Mouse (Mus musculus) lung, postnatal 36 days (tissue): ENCODE measurements around the gene Mrtfa.

Experiments
- DNase-seq: peaks from one replicate; pipeline ENCODE4 v3.0.0; 2022; ENCODE audit warnings: mixed read lengths

Gene Mrtfa

DNA sequence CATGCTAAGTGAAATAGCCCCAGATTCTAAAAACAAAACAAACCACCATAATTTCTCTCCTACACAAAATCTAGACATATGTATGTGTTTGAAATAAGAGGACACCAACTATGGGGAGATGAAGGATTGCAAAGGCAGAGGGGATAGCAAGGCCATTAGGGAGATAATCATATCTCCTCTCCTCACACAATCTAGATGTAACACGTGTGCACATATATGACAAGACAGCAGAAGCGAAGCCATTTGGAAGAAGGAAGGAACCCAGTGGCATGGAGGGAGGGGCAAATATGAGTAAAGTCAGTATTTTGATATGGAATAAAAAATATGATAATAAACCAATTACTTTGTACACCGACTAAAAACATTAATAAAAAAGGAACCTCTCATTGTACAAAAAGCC, 91.9 kb downstream of the Mrtfa start:
- no peak for DNase-seq

DNA sequence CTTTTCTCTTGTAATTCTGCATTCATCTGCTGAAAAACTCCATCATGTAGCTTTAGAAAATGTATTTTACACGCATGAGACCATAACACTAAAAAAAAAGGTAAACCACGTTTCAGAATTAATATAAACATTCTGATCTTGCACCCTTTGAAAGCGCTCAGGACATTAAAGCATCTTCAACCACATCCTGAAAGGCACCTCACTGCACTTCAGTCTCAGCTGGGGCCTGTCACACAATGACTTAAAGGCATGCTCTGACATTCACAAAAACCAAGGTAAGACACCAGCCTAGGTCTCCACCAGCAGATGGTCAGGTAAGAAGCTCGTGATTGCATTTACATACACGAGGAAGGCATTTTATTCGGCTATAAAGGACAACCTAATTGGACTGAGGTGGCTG, 92.7 kb downstream of the Mrtfa start:
- no peak for DNase-seq

DNA sequence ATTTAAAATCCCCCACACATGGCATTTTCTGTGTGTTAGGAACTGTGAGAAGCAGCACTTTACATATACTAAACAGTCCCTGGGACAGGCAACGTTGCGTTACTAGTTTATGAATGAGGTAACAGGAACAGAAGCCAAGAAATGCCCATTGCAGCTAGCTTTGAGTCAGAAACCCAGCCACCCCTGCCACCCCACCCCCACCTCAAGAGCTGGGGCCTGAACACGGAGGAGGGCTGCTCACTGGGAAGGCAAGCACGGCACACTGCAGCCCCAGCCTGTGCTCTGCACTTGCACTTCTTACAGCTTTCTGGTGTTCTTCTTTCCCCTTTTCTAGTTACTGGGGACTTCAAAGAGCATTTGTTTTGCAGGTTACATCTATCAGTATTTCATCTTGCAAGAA, 93.1 kb downstream of the Mrtfa start:
- peak; percentile 40 for DNase-seq

DNA sequence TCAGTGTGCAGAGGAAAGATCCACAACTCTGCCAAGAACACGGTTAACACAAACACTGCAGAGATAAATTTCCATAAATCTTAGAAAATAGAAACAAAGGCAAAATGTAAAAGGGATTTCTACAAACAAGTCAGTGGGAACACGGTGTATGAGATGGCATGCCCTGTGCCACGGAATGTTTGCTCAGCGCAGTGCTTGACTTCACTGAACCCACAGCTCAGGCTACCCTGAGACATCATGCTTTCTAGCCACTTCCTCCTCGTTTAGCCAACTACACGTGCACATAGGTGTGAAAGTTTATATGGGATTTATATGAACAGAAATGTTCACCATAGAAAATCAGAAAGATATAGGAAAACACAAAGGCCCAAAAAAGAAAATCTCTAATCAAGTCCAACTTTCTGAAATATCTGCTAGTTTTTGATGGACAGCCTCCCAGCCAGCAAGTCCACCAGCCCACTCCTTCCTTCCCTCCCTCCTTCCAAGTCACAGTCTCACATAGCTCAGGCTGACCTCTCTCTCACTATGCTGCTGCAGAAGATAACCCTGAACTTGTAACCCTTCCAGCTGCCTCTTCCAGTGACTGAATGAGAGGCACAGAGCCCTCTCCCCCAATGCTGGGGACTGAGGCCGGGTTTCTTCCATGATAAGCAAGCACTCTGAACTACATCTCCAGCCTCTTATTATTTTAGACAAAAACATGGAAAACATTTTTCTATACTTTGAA, 94.1 kb downstream of the Mrtfa start:
- DNase-seq, result peak; percentile 34

DNA sequence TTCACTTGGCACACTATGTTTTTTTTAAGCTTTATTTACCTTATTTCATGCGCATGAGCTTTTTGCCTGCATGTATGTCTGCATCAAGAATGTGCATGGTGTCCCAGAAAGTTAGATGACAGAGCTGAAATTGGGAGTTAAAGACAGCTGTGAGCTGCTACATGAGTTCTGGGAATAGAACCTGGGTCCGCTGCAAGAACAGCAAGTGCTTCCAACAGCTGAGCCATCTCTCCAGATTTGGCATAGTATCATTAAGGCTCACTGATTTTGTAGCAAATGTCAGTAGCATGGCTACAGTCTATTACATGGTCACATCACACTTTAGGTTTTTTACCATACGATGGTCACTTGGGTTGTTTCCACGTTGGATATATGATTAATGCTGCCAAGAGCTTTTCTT, 97.5 kb downstream of the Mrtfa start:
- no peak for DNase-seq

DNA sequence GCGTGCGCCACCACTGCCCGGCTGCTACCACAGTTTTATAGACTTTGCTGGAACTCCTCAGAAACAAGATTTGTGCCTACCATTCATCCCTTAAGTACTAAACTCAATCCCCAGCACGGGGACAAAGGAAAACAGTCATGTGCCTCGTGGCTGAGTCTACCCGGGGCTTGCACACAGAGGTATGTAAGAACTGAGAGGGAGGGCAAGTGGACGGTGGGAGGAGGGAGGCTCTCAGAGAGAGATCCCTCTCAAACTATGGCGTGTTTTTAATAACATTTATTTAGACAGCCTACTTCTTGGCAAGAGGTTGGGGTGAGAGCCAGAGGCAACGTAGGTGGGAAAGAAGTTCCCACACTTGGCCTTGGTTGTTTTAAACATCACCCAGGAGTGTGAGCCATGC, 98.8 kb downstream of the Mrtfa start:
- peak; percentile 19 for DNase-seq

DNA sequence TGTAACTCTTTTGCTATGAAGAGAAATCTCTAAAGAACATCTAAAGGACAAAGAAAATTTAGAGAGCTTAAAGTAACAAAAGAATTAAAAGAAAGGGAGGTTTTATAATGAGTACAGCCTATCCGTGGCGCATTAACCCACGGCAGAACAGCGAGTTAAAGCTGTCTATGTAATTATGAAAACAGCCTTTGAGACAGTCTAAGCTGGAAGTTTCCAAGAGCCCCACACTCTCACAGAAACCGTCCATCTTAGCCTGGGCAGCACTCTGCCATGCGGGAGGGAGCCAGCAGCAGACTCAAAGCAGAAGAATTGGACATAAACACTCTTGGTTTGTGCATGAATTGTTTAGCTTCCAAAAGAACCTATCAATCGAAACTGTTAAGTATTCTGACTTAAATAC, 103.0 kb downstream of the Mrtfa start:
- no peak for DNase-seq

DNA sequence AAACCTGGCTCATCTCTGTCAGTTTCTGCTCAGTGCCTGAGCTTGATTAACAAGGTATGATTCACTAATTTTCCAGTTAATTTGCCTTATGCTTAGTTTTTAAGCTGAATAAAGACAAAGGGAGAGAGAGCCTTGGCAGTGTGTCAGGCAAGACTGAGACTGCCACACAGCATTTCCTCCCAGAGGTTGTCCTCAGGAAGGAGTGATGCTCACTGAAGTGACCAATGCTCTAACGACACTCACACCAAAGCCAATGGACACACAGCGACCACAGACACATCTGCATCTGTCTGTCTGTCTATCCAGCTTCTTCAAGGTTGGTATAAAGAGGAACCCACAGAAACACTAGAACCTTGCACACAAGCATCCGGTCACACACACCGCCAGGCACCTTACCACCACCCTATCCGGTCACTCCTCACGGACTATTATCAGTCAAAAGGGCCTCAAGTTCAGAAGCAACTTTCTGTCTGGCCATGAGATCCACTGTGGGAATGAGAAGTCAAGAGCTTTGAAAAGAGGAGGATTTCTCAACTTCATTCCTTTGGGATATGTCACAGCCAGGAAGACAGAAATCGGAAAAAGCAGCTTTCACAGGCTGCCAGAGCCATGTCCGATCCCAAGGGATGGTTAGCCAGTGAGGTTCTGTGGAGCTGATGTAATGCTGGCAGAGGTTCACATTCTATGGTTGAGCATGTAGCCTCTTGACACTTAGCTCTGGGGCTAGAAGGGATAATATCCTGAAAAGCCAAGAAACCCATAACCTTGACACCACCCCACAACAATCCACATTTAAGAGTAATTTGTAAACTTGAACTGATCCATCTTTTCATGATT, 103.7 kb downstream of the Mrtfa start:
- DNase-seq, result peak; percentile 65

DNA sequence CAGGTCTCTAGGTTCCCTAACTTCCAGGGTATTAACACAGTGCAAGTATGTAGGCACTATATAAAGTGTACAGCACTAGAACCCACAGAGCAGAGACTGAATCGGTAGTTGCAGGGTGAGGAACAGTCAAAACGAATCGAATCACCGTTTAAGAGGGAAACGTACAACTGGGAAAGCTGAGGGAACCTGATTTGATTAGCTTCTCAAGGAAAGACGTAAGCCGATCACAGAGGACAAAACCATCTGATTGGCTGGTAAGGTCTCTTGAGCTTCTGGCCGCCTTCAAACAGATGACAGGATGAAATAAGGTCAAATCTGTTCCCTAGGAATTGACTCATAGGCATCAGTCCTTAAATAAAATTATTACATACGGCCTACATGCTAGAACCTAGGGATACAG, 106.7 kb downstream of the Mrtfa start:
- DNase-seq, result no peak

DNA sequence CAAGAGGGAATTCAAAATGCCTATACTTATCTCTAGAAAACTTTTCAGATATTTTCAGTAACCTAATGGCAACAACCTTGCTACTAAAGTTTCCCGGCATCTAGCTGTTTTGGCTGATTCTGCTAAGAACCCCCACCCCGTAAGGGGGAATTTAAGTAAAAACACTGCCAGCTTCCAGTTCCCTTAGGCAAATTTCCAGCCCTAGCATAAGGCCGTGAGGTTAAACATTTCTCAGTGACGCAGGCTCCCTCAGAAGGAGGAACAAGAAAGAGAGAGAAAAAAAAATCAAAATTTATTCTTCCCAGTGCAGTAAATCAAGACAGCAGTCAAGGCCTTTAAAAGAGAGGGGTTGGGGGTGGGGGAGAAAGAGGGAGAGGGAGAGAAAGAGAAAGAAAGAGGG, 107.3 kb downstream of the Mrtfa start:
- DNase-seq, result peak; percentile 26

DNA sequence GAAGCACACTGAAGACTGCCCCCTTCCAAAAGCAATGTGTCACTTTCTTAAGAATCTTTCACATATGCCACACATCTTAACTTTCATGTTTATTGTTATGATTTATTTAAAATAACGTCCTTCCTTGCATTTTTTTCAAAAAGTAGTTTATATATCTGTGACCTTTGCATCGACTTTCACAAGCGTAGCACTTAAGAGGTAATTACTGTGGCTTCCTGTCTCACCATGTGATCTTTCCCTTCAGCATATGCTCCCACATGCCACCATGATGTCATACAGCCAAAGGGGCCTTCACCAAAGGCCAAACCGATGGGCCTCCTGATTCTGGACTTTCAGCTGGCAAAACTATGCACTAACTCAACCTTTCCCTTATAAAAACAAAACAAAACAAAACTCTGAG, 109.3 kb downstream of the Mrtfa start:
- DNase-seq, result peak; percentile 21

DNA sequence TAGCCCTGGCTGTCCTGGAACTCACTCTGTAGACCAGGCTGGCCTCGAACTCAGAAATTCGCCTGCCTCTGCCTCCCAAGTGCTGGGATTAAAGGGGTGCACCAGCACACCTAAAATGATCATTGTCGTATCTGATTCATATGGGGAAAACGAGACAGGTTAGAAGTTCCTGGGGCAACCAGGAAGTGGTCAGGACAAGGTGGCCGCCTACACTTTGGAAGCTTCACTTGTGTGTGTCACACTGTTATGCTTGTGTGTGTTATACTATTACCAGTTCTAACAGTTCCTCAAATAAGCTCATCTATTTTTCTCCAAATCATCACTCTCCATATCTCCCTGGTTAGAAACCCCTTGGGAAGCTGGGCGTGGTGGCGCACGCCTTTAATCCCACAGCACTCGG, 110.2 kb downstream of the Mrtfa start:
- no peak for DNase-seq

DNA sequence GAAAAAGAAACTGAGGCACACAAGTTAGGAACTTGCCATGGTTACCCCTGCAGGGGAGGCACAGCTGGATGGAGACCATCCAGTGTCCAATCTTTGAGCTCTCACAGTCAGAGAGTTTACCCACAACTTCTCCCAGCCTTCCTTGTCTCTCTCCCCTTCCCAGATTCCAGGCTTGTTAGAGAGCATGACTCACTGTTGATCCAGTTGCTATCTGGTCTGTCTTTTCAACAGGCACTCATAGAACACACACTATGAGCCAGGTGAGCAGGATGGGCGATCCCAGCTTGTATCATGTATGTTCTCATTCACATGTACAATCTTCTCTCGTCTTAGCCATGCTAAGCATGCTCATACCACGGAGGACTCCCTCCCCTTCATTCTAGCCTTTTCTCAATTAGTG, 111.3 kb downstream of the Mrtfa start:
- DNase-seq, result no peak

DNA sequence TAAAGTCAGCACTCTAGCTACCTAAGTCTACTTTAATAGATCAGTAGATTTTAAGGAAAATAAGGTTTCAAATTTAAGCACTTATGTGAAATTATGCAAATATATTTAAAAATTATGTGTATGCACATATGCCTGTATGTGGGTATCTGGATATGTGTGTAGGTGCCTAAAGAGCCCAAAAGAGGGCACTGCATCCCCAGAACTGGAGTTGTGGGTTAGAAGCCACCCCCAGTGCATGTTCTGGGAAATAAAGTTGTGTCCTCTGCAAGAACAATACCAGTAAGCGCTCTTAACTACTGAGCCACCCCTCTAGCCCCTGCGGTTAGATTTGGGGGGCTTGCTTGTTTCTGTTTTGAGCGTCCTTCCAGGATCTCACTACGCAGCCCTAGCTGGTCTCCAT, 113.0 kb downstream of the Mrtfa start:
- peak; percentile 52 for DNase-seq

DNA sequence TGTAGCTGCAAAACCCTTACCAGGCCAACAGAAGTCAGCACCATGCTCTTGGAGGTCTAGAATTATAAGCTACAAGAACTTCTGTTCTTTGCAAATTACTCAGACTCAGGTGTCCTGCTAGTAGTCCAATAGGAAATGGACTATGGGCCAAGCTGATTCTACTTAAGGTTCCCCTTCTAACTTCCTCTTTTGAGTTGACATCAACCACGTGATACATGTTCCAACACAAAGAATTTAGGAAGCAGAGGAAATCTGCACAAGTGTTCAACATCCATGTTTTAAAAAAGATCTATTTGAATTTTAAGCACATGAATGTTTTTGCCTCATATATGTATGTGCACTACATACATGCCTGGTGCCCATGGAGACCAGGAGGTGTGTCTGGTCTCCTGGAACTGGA, 116.0 kb downstream of the Mrtfa start:
- DNase-seq, result peak; percentile 23

DNA sequence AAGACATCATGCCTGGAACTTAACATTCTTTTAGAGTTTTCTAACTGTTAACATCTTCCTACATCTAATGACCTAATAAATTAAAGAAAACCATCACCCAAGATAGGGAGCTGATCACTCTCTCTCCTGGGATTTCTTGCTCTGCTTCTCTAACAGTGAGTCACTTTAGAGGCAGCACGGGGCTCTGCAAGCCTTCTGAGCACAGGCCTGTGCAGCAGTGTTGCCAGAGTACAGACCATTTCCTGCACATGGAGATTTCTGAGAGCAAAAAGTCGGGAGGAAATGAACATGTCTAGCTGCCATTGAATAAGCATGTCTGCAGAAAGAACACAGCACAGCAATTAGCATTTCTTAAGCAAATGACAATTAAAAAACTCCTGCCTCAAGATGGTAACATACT, 116.8 kb downstream of the Mrtfa start:
- no peak for DNase-seq

DNA sequence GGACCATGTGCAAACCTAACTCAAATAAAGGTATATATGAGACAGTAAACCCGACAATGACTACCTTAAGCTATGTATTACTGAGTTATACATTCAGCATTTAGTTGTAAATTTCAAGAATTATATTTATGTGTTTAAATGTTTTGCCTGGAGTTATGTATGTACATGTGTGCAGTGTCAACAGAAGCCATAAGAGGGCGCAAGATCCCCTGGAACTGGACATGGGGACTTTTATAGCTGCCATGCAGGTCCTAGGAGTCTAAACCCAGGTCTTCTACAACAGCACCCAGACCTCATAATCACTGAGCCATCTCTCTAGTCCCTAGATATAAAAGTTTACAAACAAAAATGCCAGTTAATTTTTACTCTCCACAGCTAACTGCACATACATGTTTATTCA, 117.8 kb downstream of the Mrtfa start:
- DNase-seq, result peak; percentile 51

DNA sequence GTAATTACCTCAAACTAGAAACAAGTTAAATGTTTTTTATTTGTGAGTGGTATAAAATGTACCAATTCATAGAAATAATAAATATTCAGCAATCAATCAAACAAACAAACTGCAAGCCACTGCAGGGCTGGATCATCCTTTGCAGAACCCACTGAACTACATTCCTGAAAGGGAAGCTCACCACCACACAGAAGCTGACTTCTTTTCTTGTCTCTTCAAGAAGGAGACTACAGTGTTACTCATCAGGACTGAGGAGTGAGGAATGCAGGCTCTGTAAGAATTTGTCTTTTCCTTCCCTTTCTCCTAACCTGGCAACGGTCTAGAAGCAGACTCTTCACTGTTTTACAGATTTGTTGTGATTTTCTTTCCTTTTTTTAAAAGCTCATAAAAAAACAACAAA, 120.1 kb downstream of the Mrtfa start:
- DNase-seq, result no peak

DNA sequence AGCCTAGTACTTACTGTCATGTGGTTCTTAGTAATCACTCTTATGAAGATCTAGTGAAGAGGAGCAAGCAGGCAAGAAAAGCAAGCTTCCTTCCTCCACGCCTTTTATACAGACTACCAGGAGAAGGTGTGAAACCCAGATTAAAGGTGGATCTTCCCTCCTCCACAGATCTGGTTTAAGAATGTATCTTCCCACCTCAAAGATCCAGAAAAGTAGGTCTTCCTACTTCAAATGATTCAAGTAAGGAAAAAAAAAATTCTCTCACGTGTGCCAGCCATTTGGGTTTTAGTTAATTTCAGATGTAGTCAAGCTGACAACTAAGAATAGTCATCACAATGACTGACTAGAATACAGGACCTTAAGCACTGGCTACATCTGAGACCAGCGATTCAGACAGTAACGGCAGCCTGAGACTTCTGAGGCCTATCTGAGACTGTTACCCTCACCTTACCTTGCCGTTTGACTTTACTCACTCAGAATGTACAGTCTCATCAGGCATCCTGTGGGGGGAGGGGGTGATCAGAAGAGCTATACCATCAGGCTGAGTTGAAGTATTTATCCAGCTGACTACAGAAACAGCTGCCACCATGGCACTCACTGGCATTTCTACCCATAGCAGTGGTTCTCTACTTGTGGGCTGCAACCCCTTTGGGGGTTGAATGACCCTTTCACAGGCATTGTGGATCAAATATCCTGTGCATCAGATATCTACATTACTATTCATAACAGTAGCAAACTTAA, 121.7 kb downstream of the Mrtfa start:
- DNase-seq, result no peak

DNA sequence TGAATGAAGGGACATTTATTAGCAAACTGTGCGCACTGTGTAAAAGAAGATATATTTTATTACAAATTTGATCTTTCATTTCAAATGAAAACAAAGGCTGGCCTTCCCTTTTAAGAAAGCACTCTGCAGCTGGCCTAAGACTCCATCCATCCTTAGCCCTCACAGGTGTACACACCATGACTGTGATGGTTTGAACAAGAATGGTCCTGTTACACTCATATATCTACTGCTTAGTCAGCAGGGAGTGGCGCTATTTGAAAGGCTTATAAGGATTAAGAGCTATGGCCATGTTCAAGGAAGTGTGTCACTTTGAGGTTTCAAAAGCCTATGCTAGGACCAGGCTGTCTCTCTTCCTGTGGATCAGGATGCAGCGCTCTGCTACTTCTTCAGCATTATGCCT, 122.8 kb downstream of the Mrtfa start:
- DNase-seq, result no peak

DNA sequence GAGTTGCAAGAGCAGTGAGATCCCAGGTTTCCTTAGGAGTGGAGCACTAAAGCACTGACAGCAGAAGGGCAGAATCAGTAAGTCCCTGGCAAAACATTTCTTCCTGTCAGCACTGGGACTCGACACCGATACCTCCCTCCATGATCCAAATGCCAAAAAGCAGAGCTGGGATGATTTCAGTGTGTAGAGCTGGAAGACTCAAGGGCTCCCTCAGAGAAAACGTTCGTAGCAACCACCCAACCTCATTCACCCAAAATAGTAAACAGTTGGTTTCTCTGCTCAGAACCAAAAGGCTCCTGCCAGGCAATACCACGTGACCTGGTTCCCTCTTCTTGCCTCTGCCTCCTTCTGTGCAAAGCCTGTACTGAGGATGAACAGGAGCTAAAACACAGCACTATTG, 123.6 kb downstream of the Mrtfa start:
- peak; percentile 38 for DNase-seq

DNA sequence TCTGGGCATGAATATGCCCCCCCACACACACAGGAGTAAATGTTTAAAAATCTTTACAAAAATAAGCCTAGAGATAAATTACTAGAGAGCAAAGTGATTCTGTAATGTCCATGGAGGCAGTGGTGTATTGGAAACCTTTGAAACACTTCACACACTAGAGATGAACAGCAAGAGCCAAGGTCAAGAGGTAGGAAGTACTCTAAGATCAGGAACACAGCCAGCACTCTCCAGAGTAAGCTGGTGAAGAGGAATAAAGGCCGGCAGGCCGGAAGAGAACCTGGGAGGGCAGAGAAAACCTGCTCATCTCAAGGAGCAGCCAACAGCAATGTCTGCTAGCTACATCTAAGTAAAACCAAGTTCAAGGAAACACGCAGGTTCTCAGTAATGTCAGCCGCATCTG, 125.9 kb downstream of the Mrtfa start:
- DNase-seq, result peak; percentile 82

DNA sequence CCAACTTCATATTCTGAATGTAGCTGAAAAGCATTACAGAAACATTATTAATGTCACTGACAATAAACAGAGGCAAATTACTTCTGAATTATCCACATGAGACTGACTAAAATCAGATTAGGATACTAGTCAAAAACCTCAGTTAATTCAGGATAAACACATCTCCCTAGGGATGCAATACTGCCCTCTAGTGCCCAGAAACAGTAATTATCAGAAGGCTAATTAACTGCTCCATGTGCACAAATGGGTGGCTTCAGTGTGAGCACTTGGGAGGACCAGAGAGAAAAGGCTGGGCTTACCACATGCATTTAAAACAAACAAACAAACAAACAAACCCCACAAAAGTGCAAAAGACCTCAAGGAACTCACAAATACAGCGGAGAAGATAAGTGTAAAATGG, 126.4 kb downstream of the Mrtfa start:
- DNase-seq, result peak; percentile 76

DNA sequence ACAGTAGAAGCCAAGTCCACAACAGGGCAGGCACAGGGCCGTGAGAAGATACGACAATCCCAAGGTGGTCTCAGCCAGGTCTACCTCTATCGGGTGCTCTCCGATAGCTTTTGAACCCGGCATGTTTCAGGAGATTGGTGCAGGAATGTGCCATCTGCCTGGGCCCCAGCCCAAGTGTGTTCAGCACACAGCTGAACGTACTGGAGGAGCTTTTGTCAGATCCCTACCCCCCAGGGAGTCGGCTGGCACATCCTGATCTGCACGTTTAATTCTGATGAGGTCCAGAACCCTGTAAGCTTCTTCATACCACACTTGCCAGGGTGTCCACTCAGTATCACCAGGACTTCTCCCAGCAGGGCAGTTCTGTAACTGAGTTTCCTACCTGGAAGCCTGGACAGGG, 127.9 kb downstream of the Mrtfa start:
- no peak for DNase-seq
